Mouse (Mus musculus) forelimb bud, embryonic 11.5 days (tissue): ENCODE measurements around the gene Emc10.
A peak's percentile ranks its signal among the peaks of the same experiment; 100 is the strongest.

Source experiments
- DNase-seq: peaks from one replicate; pipeline ENCODE4 v3.0.0-alpha.2; 2012; ENCODE audit warnings: low read depth, low spot score

Emc10 gene

DNA sequence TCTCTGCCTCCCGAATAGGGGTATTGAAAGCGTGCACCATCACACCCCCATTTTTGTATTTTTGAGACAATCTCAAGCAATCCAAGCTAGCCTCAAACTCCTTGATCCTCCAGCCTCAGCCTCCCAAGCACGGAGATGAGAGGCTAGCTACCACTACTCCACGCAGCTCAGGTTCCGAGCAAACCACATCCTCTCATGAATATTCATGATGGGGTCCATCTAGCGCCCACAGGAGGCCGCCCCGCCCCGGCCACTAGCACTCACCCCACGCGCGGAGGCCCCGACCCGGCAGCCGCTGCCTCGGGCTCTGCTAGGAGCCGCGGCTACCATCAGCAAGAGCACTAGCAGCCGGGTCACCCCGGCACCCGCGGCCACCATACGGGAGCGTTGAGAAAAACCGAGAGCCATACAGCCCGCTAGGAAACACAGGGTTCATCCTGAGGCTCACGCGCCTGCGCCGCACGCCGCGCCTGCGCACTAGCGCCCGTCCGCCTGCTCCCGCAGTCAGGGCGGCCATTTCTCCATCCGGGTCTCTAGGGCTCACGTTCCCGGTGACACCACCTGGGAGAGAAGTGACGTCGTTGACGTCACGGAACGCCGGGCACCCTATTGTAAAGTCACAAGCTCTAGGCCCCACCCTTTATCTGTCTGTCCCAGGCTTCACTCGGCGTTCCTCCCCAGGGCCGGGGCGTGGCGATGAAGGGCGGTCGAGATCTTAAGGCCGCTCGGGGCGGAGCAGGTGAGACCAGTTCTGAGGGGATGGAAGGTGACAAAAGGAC is at the start of gene Emc10, which contains the start of gene Fam71e1:
Emc10 (minus strand) TSS at position 538 of the 779 bp plus-strand sequence.
Fam71e1 (plus strand) TSS at position 590 of the 779 bp plus-strand sequence.
- DNase-seq, result peak; percentile 100

DNA sequence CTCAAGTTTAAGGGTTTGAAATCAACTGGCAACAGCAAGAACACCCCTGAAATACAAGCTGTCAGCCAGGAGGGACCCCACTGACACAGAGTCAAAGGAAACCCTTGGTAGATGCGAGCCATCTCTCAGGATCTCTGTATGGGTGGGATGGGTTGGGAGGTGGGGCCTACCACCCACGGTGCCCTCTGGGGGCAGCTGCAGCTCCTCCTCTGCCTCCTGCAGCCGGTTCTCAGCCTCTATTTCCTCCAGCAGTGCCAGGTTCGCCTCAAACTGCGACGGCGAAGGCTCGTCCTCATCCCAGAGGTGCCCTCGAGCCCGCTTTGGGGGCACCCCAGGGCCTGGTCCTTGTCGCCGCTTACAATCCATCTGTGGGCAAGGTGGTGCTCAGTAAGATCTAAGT is 46.7 kb upstream of the Emc10 start:
- DNase-seq, result no peak

DNA sequence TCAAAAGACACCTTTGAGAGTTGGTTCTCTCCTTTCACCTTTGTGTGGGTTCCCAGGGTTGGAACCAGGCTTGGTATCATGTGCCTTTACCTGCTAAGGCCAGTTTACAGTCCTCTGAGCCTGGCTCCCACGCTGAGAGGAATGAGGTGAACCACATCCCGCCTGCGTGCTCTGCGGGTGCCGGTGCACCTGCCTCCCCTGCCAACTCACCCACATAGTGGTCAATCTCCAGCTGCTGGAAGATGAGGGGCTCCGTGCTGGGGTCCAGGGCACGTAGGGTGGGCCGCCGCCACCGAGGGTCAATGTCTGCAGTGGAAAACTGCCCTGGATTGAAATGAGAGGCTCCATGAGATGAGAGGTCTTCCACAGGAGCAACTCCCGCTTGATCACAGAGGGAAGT is 46.2 kb upstream of the Emc10 start:
- no peak for DNase-seq

DNA sequence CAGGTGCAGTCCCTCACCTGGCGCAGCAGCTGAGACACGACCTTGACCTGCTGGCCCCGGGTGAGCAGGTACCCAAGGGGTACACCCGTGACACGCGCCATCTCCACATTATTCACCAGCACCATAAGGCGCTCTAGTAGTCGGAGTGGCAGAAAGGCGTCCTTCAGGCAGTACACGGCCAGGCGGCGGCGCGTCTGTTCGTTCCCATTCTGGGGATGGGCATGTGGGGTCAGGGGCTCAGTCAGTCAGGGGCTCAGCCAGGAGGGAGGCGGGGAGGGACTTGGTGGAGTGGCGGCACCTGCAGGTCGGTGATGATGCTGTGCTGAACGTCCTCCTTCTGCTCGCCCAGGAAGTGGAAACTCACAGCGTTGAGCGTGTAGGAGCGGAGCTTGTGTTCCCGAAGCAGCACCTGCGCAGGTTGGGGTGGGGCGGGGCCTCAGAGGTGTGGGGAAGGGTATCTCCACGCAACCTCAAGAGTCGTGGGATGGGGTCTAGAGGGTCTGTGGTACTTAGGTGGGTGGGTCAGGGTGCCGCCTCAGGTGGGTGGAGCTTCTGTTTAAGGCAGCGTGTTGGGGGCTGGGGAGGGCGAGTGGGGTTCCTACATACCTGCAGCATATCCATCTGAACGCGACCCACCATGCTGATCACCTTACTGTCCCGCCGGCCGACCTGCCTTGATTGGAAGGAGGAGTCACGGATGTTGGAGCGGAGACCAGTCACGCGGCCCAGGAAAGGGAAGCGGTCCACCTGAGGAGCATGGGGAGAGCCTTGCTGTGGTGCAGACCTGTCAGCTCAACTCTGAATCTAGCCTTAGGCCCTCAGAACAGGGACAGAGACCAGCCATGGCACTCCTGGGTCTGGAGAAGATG is 42.7 kb upstream of the Emc10 start:
- no peak for DNase-seq

DNA sequence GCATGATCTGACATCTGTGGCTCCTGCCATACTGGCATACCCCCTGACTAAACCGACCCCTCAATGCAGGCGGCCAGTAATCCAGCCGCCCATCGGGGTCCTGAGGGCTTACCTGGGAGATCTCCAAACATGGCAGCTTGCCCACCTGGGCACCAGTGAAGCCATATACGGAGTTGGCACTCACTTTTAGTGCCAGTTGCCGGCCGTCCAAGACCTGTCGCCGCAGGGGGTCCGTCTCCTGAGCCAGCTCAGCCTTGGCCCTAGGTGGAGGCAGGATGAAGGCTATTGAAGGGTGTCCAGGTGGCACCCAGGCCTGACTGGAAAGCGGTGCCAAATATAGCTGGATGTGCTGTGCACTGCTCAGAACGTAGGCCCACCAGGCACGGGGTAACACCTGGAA is 41.2 kb upstream of the Emc10 start:
- DNase-seq, result no peak

DNA sequence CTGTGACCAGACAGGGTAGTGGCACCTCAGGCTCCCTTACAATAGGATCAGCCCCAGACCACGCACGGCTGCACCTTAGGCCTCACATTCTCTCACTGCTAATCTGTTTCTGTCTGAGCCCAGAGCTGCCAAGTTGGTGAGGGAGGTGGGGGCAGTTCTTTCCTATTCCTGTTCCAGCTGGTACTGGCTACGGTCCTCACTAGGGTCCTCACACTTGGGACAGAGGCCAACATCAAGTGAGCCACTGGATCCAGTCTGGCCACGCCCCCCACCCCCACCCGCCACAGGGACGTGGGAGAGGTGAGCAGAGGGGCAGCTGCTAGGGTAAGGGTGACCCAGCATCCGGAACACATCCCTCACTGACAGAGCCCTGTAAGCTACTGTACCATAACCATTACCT is 40.7 kb upstream of the Emc10 start:
- DNase-seq, result no peak

DNA sequence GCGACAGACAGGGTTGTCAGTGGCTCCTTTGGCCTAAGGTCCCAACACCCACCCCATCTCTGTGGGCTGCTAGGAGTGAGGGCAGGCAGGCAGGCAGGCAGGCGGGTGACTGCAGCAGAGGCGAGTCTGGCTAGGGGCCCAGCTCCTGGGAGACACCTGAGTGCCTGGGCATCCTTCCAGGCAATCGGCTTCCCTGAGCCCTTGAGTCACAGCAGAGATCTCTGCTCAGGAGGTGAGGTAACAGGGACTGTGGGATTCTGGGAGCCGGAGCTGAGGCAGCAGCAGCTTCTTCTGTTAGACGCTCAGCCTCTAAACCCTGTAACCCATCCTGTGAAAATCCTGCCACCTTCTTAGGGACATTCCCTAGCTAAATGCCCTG is 40.2 kb upstream of the Emc10 start:
- no peak for DNase-seq

DNA sequence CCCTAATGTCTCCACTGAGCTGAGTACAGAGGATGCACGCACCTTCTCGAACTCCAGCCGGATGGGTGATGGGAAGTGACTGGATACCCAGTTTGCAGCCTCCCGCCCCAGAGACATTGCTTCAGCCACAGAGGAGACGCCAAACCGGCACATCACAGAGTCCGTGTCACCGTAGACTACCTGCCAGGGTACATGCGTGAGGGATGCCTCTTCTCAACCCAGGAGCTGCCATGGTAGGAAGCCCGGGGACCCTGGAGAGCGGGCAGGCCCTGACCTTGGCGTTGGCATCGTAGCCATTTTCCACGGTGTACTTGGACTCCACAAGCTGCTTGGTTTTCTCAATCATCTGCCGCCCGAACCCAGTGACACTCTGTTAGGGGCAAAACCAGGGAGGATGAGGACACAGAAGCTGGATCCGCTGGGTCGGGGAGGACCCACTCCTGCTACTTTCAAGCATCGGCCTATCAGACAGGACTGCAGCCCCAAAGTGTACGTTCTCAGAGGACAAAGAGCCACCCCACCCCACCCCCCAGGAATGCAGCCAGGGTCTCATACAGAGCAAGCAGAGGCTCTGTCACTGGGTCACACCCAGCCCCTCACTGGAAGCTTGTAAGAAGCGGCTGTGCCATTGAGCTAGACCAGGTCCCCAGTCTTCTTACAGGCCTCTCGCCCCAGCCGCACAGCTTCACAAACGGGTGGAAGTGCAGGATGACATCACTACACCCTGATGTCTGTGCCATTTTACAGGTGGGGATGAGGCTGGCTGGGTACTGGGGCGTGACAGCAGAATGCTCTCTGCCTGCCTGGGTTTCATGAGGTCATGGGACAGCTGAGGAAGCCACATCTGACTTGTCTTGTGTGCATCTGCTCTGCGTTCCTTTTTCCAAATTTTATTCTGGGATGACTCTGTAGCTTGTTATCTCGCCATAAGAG is 39.6 kb upstream of the Emc10 start:
- no peak for DNase-seq

DNA sequence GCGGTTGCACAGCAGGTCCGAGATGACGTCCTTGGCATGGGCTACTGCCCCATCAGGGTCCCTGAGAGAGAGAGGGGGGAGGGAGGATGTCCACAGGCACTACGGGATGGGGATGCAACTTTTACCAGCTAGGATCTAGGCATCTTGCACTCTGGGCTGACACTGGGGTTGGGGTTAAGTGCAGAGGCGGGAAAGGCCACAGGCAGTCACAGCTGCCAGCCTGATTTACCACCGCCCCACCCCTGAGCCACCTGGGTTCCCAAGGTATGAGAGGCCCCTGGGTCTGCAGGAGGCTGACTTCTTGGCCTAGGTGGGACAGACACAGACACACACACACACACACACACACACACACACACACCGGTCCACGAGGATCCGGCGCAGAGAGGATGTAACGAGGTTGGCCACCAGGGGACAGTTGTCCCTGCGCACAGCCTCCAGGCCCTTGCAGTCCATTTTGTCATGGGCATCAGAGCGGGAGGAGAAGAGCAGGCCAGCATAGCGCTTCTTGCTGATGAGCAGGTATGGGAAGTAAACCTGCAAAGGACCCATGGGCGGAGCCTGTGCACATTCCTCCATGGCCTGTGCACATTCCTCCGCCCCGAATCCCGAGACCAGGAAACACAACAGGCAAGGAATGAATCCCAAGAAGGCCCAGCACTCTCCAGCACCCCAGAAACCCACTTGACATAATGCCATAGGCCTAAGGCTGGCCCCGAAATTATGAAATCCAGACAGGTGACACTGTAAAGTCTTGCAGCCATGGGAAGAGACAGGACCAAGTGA is 38.5 kb upstream of the Emc10 start:
- DNase-seq, result no peak

DNA sequence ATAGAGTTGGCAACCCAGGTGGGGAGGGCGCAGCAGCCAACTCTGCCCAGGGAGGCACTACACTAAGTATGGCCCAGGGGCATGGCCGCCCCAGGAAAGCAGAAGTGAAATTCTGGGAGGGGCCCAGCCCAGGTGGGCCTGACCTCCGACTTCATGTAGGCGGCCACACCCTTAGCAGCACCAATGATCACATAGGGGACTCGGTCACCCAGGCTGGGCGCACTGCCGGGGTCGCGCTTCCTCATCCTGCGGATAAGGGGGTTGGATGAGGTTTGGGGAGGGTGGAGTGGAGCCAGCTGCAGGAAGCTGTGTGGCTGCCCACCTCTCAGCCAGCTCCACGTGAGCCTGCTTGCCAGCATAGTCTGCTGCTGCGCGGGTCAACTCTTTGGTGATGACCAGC is 37.9 kb upstream of the Emc10 start:
- DNase-seq, result no peak

DNA sequence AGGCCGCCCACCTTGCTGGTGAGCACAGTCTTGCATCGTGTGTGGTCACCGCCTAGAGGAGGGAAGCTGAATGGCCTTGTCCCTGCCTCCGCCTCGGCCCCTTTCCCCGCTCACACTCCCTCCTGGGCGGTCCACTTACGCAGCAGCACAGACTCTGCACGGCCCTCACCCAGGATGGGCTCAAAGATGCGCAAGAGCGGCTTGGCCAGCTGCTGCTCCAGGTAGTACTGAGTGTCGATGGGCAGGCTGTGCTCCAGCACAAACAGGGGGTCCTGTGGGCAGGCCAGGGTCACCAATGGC is 37.4 kb upstream of the Emc10 start:
- no peak for DNase-seq

DNA sequence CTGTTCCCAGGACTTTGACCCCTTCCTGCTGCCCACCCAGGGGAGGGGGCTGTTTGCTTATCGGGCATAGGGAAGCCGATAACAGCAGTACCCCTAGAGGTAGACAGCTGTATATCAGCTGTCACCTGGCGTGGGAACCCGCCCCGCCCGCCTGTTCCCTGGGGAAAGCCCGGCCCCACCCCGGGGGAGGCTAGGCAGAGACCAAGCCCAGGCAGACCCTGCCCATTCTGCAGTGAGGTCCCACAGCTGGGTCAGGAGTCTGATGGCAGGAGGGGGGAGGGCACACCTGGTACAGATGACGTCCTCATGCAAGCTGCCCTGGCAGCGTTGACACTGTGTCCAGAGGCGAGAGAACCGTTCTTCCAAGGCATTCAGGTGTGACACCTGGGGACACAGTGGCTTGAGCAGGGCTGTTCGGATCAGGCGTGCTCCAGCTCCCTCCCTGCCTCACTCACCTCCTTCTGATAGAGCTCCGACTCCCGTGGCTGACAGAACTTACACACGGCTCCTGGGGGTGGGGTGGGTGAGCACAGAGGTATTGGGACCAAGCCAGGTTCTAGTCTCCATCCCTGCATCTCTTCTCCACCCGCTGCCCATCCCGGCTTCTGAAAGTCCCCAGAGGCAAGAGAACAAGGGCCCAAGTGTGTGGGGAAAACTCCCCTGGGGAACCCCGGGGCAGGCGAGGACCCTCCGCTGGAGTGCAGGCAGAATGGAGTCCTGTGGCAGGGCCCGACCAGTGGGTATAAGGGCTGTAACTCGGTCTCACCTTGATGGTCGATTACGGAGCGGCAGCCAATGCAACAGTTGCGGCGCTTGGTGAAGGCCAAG is 36.8 kb upstream of the Emc10 start:
- DNase-seq, result no peak

DNA sequence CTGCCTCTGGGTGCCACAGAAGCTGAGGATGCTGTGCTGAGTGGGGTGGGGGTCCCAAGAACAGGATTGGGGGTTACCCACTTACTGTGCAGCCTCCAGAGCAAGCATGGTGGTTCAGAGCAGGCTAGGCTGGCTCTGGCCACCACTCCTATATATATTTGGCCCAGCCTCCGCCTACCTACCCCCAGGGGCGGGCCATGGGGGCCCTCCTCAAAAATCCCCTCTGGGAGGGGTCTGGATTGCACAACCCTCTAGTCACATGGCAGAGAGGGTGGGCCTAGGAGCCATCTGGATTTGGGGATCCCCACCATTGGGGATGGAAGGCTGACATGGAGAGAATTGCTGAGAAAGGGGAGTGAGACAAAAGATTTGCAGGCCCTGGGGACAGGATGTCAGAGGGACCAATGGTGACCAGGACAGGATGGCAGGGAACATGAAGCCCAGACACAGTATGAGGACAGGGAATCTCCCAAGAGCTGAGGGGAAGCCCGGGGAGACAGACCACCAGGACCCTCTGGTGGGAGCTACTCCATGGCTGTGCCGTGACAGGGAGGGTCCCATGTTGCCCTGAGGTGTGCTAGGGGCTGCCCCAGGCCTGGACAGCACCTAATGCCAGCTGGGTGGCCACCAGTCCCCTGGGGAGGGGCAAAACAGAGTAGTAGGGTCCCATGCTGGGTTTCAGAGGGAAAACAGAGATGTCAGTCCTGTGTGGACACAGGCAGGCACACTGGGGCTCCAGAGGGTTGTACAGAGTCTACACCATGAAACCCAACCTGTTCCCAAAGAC is 35.8 kb upstream of the Emc10 start, which contains the start of gene Spib:
Spib (minus strand) TSS at position 126 of the 787 bp plus-strand sequence.
- DNase-seq, result no peak

DNA sequence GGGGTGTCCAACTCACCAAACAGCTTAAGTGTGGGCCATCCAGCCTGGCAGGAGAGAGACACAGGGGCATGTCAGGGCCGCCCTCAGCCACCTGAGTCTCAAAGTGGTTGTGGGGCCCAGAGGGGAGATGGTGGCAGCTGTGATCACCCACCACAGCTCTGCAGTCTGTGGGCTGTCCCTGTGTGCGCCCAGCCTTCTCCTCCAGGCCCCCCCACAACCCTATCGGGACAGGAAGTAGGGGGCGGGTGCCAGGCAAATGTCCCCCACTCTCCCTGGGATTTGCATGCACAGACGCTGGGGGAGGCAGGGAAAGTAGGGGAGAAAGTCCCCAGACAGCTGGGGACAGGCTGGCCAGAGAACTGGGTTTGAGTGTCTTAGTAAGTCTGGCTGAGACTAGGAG is 34.9 kb upstream of the Emc10 start:
- no peak for DNase-seq

DNA sequence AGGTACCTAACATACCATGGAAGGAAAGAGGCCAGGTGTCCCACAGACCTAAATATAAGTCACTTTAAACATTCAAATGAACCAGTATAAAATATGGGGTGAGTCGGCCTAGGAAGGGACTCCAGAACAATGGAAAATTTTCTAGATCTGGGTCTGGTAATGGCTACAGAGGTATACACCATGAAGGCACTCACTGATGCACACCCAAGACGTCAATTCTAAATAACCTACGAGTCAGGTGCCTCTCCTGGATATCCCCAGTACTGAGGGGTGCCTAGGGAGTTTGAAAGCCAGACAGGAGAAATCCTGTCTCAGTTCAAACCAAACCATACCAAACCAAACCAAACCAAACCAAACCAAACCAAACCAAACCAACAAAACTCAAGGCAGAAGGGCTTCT is 34.2 kb upstream of the Emc10 start:
- no peak for DNase-seq

DNA sequence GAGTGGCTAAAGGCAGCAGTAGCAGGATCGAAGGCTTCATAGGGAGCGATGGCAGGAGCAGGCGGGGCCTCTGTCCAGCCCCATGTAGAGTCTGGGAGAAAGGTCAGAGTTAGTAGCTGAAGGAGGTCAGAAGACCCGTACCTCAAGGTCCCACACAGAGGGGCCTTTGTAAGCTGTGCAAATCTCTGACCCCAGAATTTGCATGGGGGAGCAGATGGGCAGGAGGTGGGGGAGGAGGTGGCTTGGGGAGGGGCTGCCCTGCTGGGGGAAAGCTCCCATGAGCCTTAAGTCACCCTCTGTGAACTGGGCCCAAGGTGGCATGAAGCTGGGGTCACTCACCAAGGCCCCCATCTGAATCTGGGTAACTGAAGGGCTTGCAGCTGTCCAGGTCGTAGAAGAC is 33.2 kb upstream of the Emc10 start:
- no peak for DNase-seq

DNA sequence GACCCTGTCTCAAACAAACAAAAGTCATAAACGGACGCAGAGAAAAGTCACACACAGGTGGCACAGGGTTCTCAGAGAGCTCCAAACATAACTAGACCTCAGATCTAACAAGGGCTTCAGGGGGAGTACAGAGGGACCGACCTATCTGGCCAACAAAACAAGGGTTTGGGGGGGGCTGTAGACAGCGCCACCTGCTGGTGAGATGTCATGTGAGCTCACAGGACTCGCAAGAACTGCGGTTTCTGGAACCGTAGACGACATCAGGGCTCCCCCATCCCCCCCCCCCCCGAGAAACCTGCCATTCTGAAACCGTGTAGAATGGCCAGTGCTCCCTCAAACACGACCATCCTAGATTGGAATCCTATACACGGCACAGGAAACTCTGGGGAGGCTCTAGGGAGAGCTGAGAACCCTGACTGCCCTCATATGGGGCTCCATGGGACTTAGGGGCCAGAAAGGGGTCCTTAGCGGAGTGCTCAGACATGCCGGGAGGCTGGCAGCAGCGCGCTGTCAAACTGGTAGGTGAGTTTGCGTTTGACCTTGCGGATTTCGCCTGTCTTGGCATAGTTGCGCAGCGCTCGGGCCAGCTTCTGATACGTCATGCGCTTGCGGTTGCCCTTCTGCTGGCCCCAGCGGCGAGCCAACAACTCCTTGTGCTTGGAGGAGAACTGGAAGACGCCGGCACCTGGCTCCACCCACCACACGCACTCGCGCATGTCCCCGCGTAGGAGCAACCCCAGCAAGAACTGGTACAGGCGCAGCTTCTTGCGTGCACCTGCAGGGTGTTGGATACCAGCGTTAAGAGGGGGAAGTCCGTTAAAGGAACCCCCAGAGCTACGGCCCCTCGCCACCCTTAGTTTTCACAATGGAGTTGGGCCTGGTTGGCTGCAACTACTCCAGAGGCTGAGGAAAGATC is 31.4 kb upstream of the Emc10 start:
- peak; percentile 68 for DNase-seq

DNA sequence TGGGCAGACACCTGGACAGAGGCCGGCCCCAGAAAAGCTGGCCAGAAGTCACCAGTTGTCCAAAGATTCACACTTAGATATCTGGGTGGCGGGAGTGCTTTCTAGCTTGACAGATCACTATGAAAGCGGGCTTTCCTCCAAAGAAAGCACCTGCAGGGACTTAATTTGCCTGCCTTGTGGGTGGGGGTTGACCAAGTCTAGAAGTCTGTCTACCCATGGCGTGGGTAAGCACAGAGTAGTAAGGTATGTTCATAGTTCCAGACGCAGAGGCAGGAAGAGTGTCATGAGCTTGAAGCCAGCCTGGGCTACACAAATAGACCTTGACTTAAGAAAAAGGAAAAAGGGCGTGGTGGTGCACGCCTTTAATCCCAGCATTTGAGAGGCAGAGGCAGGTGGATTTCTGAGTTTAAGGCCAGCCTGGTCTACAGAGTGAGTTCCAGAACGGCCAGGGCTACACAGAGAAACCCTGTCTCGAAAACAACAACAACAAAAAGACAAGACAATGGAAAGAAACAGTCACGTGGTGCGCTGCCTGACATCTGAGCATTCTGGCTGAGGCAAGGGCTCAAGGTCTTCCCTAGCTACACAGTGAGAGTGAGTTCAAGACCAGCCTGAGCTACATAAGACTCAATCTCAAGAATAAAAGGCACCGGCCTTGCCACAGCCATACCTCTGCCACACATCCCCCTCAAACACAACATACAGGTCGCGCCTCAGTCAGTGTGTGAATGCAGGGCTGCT is 30.3 kb upstream of the Emc10 start:
- no peak for DNase-seq
